Mouse (Mus musculus) thymus, postnatal 36 days (tissue): ENCODE measurements around the gene Tbx10.

Source experiments
- DNase-seq, 2 experiments: peaks; one replicate each; pipeline ENCODE4 v3.0.0; 2022; ENCODE audit warnings: mixed read lengths in 2 of 2

Tbx10 gene

GRCm38 (mm10) chr19:3980309-3980708 is 12.2 kb upstream of the Tbx10 start:
- DNase-seq: peak; percentile 57 to 68

GRCm38 (mm10) chr19:3980917-3981316 is 11.6 kb upstream of the Tbx10 start:
- no peak for DNase-seq

- no peak for DNase-seq
These were observed 8.9 kb upstream of the Tbx10 start for GRCm38 (mm10) chr19:3983527-3984200.

GRCm38 (mm10) chr19:3985261-3985681 is 7.3 kb upstream of the Tbx10 start:
- DNase-seq: no peak

DNA sequence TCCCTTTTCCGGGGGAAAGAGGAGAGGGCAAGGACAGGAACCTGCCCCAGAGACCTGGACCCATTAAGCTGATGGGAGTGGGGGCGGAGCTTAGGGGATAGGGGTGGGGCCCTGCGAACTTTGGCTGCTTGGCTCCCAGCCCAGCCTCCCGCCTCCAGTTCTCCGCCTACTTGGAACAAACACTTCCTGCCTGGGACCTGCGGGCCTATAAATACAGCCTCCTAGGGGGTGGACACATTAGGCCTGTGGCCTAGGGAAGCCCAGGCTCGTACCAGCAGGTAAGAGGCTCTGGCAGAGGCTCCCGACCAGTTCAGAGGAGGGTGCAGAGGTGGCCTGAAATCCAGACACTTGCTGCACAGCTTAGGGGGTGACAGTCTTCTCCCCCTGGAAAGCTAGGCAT is 6.2 kb upstream of the Tbx10 start, which contains the start of gene Acy3:
Gene Acy3, plus strand, starts transcription at position 237 of the 400 bp plus-strand sequence.
- DNase-seq: no peak

DNA sequence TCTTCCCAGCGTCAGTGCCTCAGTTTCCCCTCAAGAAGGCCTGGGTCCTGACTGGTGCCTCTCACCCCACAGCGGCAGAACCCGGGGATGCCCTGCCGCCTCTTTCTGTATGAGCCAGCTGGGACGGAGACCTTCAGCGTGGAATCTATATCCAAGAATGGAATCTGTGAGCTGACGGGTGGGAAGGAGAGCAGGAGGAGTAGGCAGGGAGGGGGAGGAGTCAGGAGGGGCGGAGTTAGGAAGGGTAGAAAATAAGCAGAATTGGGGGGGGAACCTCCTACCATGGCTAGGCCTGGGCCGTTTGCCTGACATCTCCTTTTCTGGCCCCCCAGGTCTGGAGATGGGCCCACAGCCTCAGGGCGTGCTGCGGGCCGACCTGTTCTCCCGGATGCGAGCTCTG is 4.5 kb upstream of the Tbx10 start:
- DNase-seq: no peak

- DNase-seq: no peak
These were observed 3.8 kb upstream of the Tbx10 start for GRCm38 (mm10) chr19:3988750-3989149.

GRCm38 (mm10) chr19:3990804-3991203 is 1.7 kb upstream of the Tbx10 start:
- DNase-seq: no peak

GRCm38 (mm10) chr19:3991562-3991961 is 990 bp upstream of the Tbx10 start:
- DNase-seq: no peak

DNA sequence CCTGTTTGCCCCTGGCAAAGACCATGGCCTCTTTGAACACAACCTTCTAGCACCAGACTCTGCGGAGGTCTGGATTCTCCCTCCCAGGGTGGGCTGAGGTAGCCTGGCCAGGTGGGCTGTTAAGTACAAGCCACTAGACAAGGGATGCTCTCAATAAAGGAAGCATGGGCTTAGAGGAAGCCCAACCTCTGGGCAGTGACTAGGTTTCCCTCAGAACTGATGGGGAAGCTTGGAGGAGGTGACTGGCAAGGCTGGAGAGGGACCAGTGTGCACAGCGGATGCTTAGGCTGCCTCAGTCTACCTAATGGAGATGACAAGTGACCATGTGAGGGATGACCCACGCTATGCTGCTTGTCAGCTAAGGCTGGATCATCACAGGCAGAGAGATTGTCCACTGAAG is 586 bp upstream of the Tbx10 start:
- DNase-seq: no peak

DNA sequence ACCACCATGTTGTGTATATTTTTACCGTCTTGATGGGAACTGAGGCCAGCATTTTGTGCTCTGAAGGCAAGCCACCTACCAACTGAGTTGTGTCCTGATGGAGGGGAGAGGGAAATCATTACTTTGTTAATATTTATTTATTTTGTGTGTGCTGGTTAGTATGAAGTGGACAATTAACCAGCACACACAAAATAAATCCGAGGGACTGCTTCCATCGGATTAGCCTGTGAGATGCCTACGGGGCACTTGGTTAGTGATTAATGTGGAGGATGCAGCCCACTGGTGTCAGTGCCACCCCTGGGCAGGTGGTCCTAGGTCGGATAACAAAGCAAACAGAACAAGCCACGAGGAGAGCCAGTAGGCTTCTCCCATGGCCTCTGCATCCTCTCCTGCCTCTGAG is 2.4 kb downstream of the Tbx10 start:
- no peak for DNase-seq

DNA sequence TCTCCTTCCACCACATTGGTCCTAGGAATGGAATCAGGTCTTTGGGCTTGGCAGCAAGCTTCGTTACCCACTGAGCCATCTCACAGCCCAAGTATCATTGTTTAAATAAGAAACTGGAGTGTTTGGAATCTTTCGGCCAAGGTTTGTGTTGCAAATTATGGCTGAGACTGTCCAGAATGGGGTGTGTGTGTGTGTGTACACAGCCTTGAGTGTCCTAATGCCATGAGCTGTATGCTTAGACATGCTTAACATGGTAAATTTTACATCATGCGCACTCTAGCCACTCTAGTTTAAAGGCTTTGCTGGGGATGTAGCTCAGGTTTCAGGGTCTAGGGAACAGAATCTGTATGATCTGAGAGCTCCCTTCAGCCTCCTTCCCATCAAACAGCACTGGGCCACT is 3.0 kb downstream of the Tbx10 start:
- no peak for DNase-seq

DNA sequence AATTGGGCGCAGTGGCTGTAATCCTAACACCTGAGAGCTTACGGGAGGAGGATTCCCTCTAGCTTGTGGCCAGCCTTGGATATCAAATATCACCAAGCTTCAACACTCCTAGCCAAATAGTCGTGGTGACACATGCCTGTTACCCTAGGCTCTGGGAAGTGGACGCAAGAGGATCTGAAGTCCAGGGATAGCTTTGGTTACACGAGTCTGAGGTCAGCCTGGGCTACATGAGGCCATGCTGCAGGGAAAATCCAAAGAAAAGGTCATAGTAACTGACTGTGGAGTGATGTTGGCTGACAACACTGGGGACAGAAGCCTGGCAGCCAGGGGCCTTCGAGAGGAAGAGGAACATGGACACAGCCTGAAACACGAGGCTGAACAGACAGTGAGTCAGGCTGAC is 3.6 kb downstream of the Tbx10 start:
- no peak for DNase-seq

- DNase-seq: no peak
These were observed 4.2 kb downstream of the Tbx10 start for GRCm38 (mm10) chr19:3996747-3997146.

DNA sequence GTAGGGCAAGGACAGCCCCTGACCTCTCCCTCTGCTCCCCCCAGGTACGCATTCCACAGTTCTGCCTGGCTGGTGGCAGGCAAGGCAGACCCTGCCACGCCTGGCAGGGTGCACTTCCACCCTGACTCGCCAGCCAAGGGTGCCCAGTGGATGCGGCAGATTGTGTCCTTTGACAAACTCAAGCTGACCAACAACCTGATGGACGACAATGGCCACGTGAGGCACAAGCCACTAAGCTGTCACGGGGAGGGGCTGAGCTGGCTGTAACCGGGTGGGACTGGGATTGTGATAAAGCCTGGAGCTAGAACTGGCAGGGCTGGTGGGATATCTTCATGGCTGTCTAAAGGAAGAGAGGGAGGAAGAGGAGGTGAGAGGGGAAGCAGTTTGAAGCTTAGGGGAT is 4.7 kb downstream of the Tbx10 start:
- no peak for DNase-seq

GRCm38 (mm10) chr19:3998335-3998734 is 5.8 kb downstream of the Tbx10 start:
- no peak for DNase-seq

DNA sequence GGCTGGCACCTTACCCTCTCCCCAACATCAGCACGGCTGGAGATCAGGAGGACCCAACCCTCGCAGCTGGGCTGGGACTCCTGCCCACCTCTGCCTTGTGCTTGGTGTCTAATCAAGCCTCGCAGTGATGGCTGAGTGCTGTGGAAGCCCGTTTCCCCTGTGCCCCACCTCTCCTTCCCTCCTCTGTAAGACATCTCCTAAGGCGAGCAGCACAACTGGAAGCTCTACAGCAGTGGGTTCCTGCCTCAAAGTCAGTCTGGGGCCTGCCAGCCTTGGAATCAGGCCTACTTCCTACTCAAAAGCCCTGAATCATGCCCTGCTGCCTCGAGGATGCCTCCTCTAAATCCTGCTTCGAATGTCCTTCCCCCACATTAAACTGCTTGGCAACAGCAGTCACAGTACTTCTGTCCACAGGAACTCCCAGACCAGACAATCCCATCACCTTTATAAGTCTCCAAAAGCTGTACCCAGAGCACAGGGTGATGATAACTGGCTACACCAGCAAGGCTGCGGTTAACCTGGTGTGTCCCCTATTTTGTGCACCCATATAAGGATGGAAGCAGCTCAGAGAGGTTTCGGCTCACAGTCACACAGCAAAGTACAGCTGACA is 6.7 kb downstream of the Tbx10 start:
- no peak for DNase-seq

DNA sequence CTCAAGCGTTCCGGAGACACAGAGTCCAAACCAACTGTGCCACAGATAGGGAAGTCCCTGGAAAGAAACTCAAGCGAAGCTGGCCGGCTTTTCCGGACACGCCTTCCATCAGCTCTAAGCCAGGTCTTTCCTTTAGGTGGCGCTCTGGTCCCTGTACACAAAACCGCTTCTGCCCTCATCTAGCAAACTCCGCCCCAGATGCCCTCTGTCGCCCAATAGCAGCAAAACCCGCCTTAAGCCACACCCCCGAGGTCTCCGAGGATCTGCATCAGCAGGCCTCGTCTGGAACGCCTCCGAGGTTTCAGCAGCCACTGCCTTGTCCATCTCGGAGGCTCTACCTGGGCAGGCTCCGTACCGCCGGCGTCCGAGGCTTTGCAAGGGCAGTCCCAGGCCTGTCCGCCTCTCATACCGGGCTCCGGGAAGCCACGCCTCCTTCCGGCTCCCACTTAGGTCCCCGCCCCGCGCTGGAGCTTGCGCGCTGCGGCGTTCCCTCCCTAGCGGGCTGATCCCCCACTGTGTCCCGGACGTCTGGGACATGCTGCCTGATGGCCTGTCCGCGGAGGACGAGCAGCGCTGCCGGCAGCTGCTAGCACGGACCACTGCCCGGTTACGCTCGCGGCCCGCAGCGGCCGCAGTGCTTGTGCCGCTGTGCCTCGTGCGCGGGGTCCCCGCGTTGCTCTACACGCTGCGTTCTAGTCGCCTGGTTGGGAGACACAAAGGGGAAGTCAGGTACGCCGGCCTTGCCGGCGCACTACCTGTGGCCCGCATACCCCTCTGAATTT is 7.8 kb downstream of the Tbx10 start, which contains the start of the genes Nudt8 and Gm49405:
Gene Nudt8, plus strand, starts transcription at position 462 of the 782 bp plus-strand sequence.
Gene Gm49405, plus strand, starts transcription at position 508 of the 782 bp plus-strand sequence.
- DNase-seq: peak; percentile 94 to 96

DNA sequence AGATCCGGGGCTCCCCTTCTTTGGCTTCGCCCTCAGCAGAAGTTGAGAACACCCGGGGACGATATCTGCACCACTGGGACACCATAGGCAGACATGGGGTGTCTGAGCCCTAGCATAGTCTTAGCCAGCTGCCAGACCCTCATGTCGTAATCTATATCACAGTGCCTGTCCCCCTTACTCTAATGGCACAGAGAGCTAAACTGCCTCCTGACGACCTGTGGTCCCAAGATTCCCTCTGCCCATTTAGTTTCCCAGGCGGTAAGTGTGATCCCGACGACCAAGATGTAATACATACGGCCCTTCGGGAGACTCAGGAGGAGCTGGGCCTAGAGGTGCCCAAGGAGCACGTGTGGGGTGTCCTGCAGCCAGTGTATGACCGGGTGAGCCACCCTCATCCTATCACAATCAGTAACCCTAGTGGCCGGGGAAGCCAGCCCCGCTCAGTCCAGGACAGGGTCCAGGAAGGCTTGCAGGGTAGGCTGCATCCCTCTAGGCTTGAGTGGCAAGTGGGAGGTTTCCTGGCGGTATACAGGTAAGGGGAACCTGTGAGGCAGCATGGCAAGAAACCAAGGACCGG is 8.5 kb downstream of the Tbx10 start:
- DNase-seq: no peak

DNA sequence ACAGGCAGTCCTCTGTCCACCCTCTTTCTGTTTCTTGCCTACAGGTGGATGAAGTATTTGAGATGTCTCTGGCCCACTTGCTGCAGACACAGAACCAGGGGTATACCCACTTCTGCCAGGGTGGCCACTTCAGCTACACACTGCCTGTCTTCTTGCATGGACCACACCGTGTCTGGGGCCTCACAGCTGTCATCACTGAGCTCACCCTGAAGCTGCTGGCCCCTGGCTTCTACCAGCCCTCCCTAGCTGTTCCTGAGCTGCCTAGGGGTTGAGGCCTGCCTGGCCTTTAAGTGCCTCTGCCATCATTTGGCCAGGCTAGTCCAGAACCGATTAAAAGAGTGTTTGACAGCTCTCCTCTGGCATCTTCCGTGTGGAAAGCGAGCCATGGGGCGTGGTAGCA is 9.2 kb downstream of the Tbx10 start:
- no peak for DNase-seq

GRCm38 (mm10) chr19:4003112-4003511 is 10.6 kb downstream of the Tbx10 start, which contains the start of gene Doc2g:
Doc2g (plus strand) TSS chr19:4003313.
- DNase-seq: no peak

GRCm38 (mm10) chr19:4003641-4004040 is 11.1 kb downstream of the Tbx10 start:
- DNase-seq: no peak

- no peak for DNase-seq
These were observed 11.8 kb downstream of the Tbx10 start for GRCm38 (mm10) chr19:4004331-4004730.
